Mouse (Mus musculus) adrenal gland, adult 10 weeks (tissue): ENCODE data around the gene Eif4e. TPM values are rescaled to one million over a fixed set of nuclear protein-coding genes. Genes with fewer than 3 reads are reported as not detected.

Experiments
- polyA plus RNA-seq: library from polyadenylated mRNA; stranded (reverse); fragments of 350-450 nt; fragmentation: Illumina TruSeq; extraction: RNeasy Lipid Tissue Mini Kit (QIAGEN cat#74804); gene quantifications from one replicate; pipeline ENCODE4 v1.2.3, GENCODE M21; 2014; ENCODE audit warnings: low read depth, low replicate concordance

The Eif4e gene
- polyA plus RNA-seq = 387 TPM

GRCm38 (mm10) chr3:138526073-138526915 lies at the start of gene Eif4e:
Gene Eif4e (plus strand): TSS chr3:138526179.

GRCm38 (mm10) chr3:138489327-138490033 lies 36.5 kb upstream of the Eif4e start, which contains the start of gene Metap1:
Gene Metap1 (minus strand): TSS chr3:138489515.

Other genes starting within 250 kb of the Eif4e start
- not detected for gene Adh6a, start 212.9 kb upstream of the Eif4e start, polyA plus RNA-seq
- gene Adh6b, start 184.4 kb upstream of the Eif4e start, polyA plus RNA-seq = not detected
- gene Adh4, start 110.7 kb upstream of the Eif4e start, polyA plus RNA-seq = not detected
- 224 TPM for gene Adh5, start 83.1 kb upstream of the Eif4e start, polyA plus RNA-seq
- 112 TPM for gene Metap1, start 36.7 kb upstream of the Eif4e start, polyA plus RNA-seq
- 56.5 TPM for gene Tspan5, start 216.0 kb downstream of the Eif4e start, polyA plus RNA-seq